Mouse (Mus musculus): Measurements from ENCODE around the gene Fmnl1.

- TF ChIP-seq CTCF (IDR thresholded peaks at IDR 0.05; ENCODE audit: low read depth) (peak; percentile 74), EP300 (IDR thresholded peaks at IDR 0.05; ENCODE audit: low read depth) (no peak)
Observed at GRCm38 (mm10) chr11:103184891-103185290, 14.0 kb downstream of the Fmnl1 start.

Measured in liver, postnatal 0 days (tissue).